Mouse (Mus musculus) midbrain, embryonic 14.5 days (tissue): ENCODE results near the gene Isoc2b. TPM values are rescaled to one million over a fixed set of nuclear protein-coding genes. Genes with fewer than 3 reads are reported as not detected.
"Not testable (repeated sequence)": the region's sequence is repeated elsewhere in the genome, so short reads cannot be mapped to it uniquely, and the experiment has no call there.

Source experiments
- ATAC-seq: fragments of 200-750 bp; cut with Nextera tagmentation; 2 replicates; pipeline ENCODE4 v1.8.0; 2017; ENCODE audit warnings: moderate number of reproducible peaks, moderate library complexity; ENCODE audit not compliant: low FRiP score, low TSS enrichment
- DNase-seq: peaks from one replicate; pipeline ENCODE4 v3.0.0-alpha.2; 2015
- H3K27ac ChIP-seq: fragments of 300-500 bp; sonication (generic); replicated peaks from 2 replicates; pipeline ENCODE4 v1.5.1; 2014; ENCODE audit warnings: mild to moderate bottlenecking, low read depth, low read length, moderate library complexity
- H3K27me3 ChIP-seq: fragments of 300-500 bp; sonication (generic); 2 replicates; pipeline ENCODE4 v1.6.1; 2014; ENCODE audit warnings: low read length, control low read depth, mixed read lengths; ENCODE audit not compliant: control insufficient read depth, insufficient read depth
- H3K36me3 ChIP-seq: fragments of 300-500 bp; sonication (generic); 2 replicates; pipeline ENCODE4 v1.6.1; 2014; ENCODE audit warnings: low read length, control low read depth; ENCODE audit not compliant: control insufficient read depth, insufficient read depth
- H3K4me1 ChIP-seq: fragments of 300-500 bp; sonication (generic); 2 replicates; pipeline ENCODE4 v1.6.1; 2014; ENCODE audit warnings: mild to moderate bottlenecking, antibody characterized with exemption, low read length, control low read depth; ENCODE audit not compliant: control insufficient read depth, insufficient read depth
- H3K4me2 ChIP-seq: fragments of 300-500 bp; sonication (generic); 2 replicates; pipeline ENCODE4 v1.6.1; 2014; ENCODE audit warnings: mild to moderate bottlenecking, low read length, moderate library complexity
- H3K4me3 ChIP-seq: fragments of 300-500 bp; sonication (generic); replicated peaks from 2 replicates; pipeline ENCODE4 v1.5.1; 2014; ENCODE audit warnings: low read depth, low read length
- H3K9ac ChIP-seq: fragments of 300-500 bp; sonication (generic); replicated peaks from 2 replicates; pipeline ENCODE4 v1.6.1; 2014; ENCODE audit warnings: mild to moderate bottlenecking, low read length, moderate library complexity
- H3K9me3 ChIP-seq: fragments of 300-500 bp; sonication (generic); 2 replicates; pipeline ENCODE4 v1.6.1; 2016; ENCODE audit warnings: low read length, control low read depth, mixed read lengths; ENCODE audit not compliant: control insufficient read depth
- WGBS: fragments of 180-500 bp; shearing (Covaris S2); extraction: QIAGEN DNeasy Blood & Tissue Kit; methylation state at CpG from one replicate; pipeline ENCODE4 v1.1.7; 2014; 5-methylcytosine and 5-hydroxymethylcytosine counted together
- polyA plus RNA-seq: library from polyadenylated mRNA; unstranded; fragments of >200 nt; fragmentation: Nextera tagmentation; extraction: Ambion mirVana; gene quantifications from 2 replicates; pipeline ENCODE4 v1.2.1, GENCODE M21; 2014

The Isoc2b gene
- polyA plus RNA-seq, 1 experiment from 2014 or later: 6.6 TPM

- Histone ChIP-seq H3K4me3 (peak overlapping the region; percentile 62), H3K4me2 (peak overlapping the region; percentile 82), H3K27me3 (peaks cover 8% of the 10 kb centered on the region; the same call in 1 of the 2 replicates), H3K27ac (peak overlapping the region; percentile 90), H3K9me3 (no peaks in the 10 kb centered on the region), H3K4me1 (no peaks in the 10 kb centered on the region), H3K9ac (peak overlapping the region; percentile 82), H3K36me3 (0 out of 2 replicates have a peak, but pooled peaks cover 7% of the 10 kb centered on the region)
- DNase-seq (no peak), ATAC-seq (peak; percentile 5; the same call in 1 of the 2 replicates)
- 5% methylated on average over 33 of the region's 34 CpGs for WGBS
Measured at GRCm38 (mm10) chr7:4835631-4836327, 34.3 kb downstream of the Isoc2b start.

GRCm38 (mm10) chr7:4830476-4830875, 39.6 kb downstream of the Isoc2b start:
- Histone ChIP-seq H3K9ac (no peak overlapping the region), H3K4me3 (no peak overlapping the region), H3K27ac (no peak overlapping the region), H3K4me2 (no peak overlapping the region), H3K36me3 (peaks cover 42% of the 10 kb centered on the region), H3K27me3 (peaks cover 12% of the 10 kb centered on the region), H3K4me1 (no peaks in the 10 kb centered on the region), H3K9me3 (no peaks in the 10 kb centered on the region)
- no peak for ATAC-seq
- 9% methylated on average over 12 of the region's 12 CpGs for WGBS
- no peak for DNase-seq

- Histone ChIP-seq H3K9me3 (no peaks in the 10 kb centered on the region), H3K4me3 (no peak overlapping the region), H3K4me1 (no peaks in the 10 kb centered on the region), H3K9ac (no peak overlapping the region), H3K4me2 (no peak overlapping the region), H3K27ac (no peak overlapping the region), H3K27me3 (peaks cover 4% of the 10 kb centered on the region; the same call in 1 of the 2 replicates), H3K36me3 (peaks cover 35% of the 10 kb centered on the region)
- 59% methylated on average over 4 of the region's 4 CpGs for WGBS
- DNase-seq: no peak
- ATAC-seq: no peak
Measured at GRCm38 (mm10) chr7:4825365-4825764, 44.7 kb downstream of the Isoc2b start.

GRCm38 (mm10) chr7:4822162-4822907, 47.7 kb downstream of the Isoc2b start:
- DNase-seq (no peak), ATAC-seq (no peak)
- Histone ChIP-seq H3K4me1 (no peaks in the 10 kb centered on the region), H3K27me3 (no peaks in the 10 kb centered on the region), H3K9ac (no peak overlapping the region), H3K9me3 (no peaks in the 10 kb centered on the region), H3K27ac (no peak overlapping the region), H3K36me3 (peaks cover 7% of the 10 kb centered on the region; the same call in 1 of the 2 replicates), H3K4me2 (no peak overlapping the region), H3K4me3 (no peak overlapping the region)
- WGBS: 75% methylated on average over 6 of the region's 6 CpGs

GRCm38 (mm10) chr7:4821690-4822089, 48.4 kb downstream of the Isoc2b start:
- Histone ChIP-seq H3K9ac (no peak overlapping the region), H3K4me3 (no peak overlapping the region), H3K36me3 (peaks cover 1% of the 10 kb centered on the region; the same call in 1 of the 2 replicates), H3K27ac (no peak overlapping the region), H3K4me2 (no peak overlapping the region), H3K4me1 (no peaks in the 10 kb centered on the region), H3K27me3 (no peaks in the 10 kb centered on the region), H3K9me3 (no peaks in the 10 kb centered on the region)
- ATAC-seq: no peak
- DNase-seq: no peak
- 87% methylated on average over 4 of the region's 4 CpGs for WGBS

GRCm38 (mm10) chr7:4820925-4821324, 49.1 kb downstream of the Isoc2b start:
- DNase-seq, ATAC-seq, H3K4me1 ChIP-seq, H3K27ac ChIP-seq, H3K36me3 ChIP-seq, H3K27me3 ChIP-seq, H3K4me2 ChIP-seq, H3K4me3 ChIP-seq, H3K9me3 ChIP-seq, H3K9ac ChIP-seq: not testable (repeated sequence)
- 94% methylated on average over 7 of the region's 7 CpGs for WGBS

GRCm38 (mm10) chr7:4816559-4816958, 53.5 kb downstream of the Isoc2b start:
- Histone ChIP-seq H3K4me1 (peaks cover 7% of the 10 kb centered on the region; the same call in 1 of the 2 replicates), H3K27me3 (no peaks in the 10 kb centered on the region), H3K4me3 (no peak overlapping the region), H3K9me3 (no peaks in the 10 kb centered on the region), H3K27ac (no peak overlapping the region), H3K36me3 (no peaks in the 10 kb centered on the region), H3K9ac (no peak overlapping the region), H3K4me2 (no peak overlapping the region)
- ATAC-seq: no peak
- no peak for DNase-seq

- H3K4me1 ChIP-seq: peaks cover 18% of the 10 kb centered on the region
- H3K4me2 ChIP-seq: peak overlapping the region; percentile 88
- H3K27me3 ChIP-seq: no peaks in the 10 kb centered on the region
- peak overlapping the region; percentile 96 for H3K4me3 ChIP-seq
- DNase-seq: no peak
- WGBS: 22% methylated on average over 8 of the region's 8 CpGs
- no peak for ATAC-seq
- no peaks in the 10 kb centered on the region for H3K9me3 ChIP-seq
- H3K36me3 ChIP-seq: peaks cover 22% of the 10 kb centered on the region
- peak overlapping the region; percentile 58; the same call in 1 of the 2 replicates for H3K9ac ChIP-seq
- H3K27ac ChIP-seq: peak overlapping the region; percentile 98
Measured at GRCm38 (mm10) chr7:4813105-4813791, 56.8 kb downstream of the Isoc2b start.
